Comparison of ENCODE assay signal across 8 mouse cellular contexts in genomic region chr16:30063984-30064453, GRCm38 (mm10). TPM values are rescaled to one million over a fixed set of nuclear protein-coding genes. Genes with fewer than 3 reads are reported as not detected.
DNase-seq lines count a peak whose midpoint lies in the region; ATAC-seq and TF ChIP-seq lines count a peak whose summit lies in the region.

Gene Hes1 (plus strand): TSS chr16:30064384.

- peak within 1 kb of the TSS; percentile 95 for H3K27ac ChIP-seq in ES-E14 (ENCODE audit: insufficient read depth, low read depth, low read length, poor library complexity, severe bottlenecking)
- H3K27ac ChIP-seq in layer of hippocampus, adult 2 months = peak within 1 kb of the TSS; percentile 95
- H3K27ac ChIP-seq in lung, embryonic 14.5 days (ENCODE audit: low read depth) = peak within 1 kb of the TSS; percentile 99

- H3K4me1 ChIP-seq in ES-E14 (ENCODE audit: control insufficient read depth in 2 of 2, insufficient read depth in 2 of 2, low read length in 2 of 2, poor library complexity in 1 of 2) = peaks cover 20 to 29% of the 10 kb centered on the region in 2 experiments
- H3K4me1 ChIP-seq in lung, embryonic 14.5 days (ENCODE audit: insufficient read depth) = peaks cover 45% of the 10 kb centered on the region

- under 1% methylated on average over 52 of the region's 57 CpGs for WGBS in lung, embryonic 14.5 days

- TF ChIP-seq CTCF in layer of hippocampus, adult 2 months (conservative IDR thresholded peaks at IDR 0.05) = no peak; the same call in 1 of the 2 replicates
- TF ChIP-seq CTCF in lung, embryonic 14.5 days (IDR thresholded peaks at IDR 0.05; ENCODE audit: low read depth) = no peak

- no peaks in the 10 kb centered on the region for H3K27me3 ChIP-seq in lung, embryonic 14.5 days (ENCODE audit: insufficient read depth, low read length)

- no peaks in the 10 kb centered on the region for H3K9me3 ChIP-seq in ES-E14 (ENCODE audit: control insufficient read depth, insufficient read depth, low read depth, low read length)
- H3K9me3 ChIP-seq in lung, embryonic 14.5 days (ENCODE audit: low read depth, low read length) = no peaks in the 10 kb centered on the region

- in situ Hi-C loops in ES-E14 (cut with MboI; ENCODE audit: low sequenced_read_pairs in 2 of 2, unreplicated experiment in 2 of 2) = loop anchor here in 1 of 2 experiments (10.0 kb wide), 1 partner anchor 141 kb away; no protein-coding TSS in a partner anchor

- H3K36me3 ChIP-seq in ES-E14 (ENCODE audit: control insufficient read depth, insufficient read depth, low read length, poor library complexity, severe bottlenecking) = peaks cover 5% of the 10 kb centered on the region
- H3K36me3 ChIP-seq in lung, embryonic 14.5 days (ENCODE audit: insufficient read depth) = peaks cover 11% of the 10 kb centered on the region

- DNase-seq in ES-E14 (ENCODE audit: low read depth, low spot score) = no peak
- DNase-seq in cerebellum, adult 18-20 months = peak; percentile 56 to 67
- peak; percentile 94 for DNase-seq in forelimb bud, embryonic 11.5 days (ENCODE audit: low read depth, low spot score)
- DNase-seq in heart, postnatal 36 days = peak; percentile 87 to 92
- peak; percentile 64 to 80 for DNase-seq in layer of hippocampus, adult 2 months (ENCODE audit: low spot score in 2 of 2)
- peak; percentile 97 for DNase-seq in lung, embryonic 14.5 days
- DNase-seq in ovary, postnatal 14 days (ENCODE audit: low spot score) = peak; percentile 84
- peak; percentile 80 for DNase-seq in thymus, postnatal 14 days

- intact Hi-C loops in heart, postnatal 36 days (cut with DNase I) = loop anchor here (1.0 to 2.0 kb wide), 2 partner anchors 55 to 181 kb away; no protein-coding TSS in a partner anchor

- peak; percentile 85 for ATAC-seq in lung, embryonic 14.5 days (ENCODE audit: insufficient read depth)

- H3K4me3 ChIP-seq in ES-E14 (ENCODE audit: insufficient read depth in 1 of 2, low read depth in 1 of 2, low read length in 2 of 2, poor library complexity in 1 of 2, severe bottlenecking in 1 of 2) = peak within 1 kb of the TSS; percentile 76 to 80
- H3K4me3 ChIP-seq in layer of hippocampus, adult 2 months = peak within 1 kb of the TSS; percentile 74
- peak within 1 kb of the TSS; percentile 84 for H3K4me3 ChIP-seq in lung, embryonic 14.5 days (ENCODE audit: low read depth, low read length)

- peak within 1 kb of the TSS; percentile 97 for H3K9ac ChIP-seq in ES-E14 (ENCODE audit: insufficient read depth, low read depth, low read length, poor library complexity, severe bottlenecking)
- peak within 1 kb of the TSS; percentile 89 for H3K9ac ChIP-seq in lung, embryonic 14.5 days

- peak within 1 kb of the TSS; percentile 92 for H3K4me2 ChIP-seq in lung, embryonic 14.5 days

TF ChIP-seq in ES-E14, 5 proteins besides CTCF, POLR2A, EP300 and RAD21:
- TF ChIP-seq MAFK (IDR thresholded peaks at IDR 0.05; ENCODE audit: insufficient read depth, low read depth, low read length) = peak; percentile 23; the same call in 1 of the 2 replicates
- TF ChIP-seq ZNF384 (IDR thresholded peaks at IDR 0.05; ENCODE audit: low read depth, low read length) = no peak

RNA-seq across cellular contexts. Expression of gene Hes1, which starts in this region (rescaled TPM):
- total RNA-seq in ES-E14 (2012; rRNA removed) = 17.5 and 19.3 TPM in 2 replicates
- total RNA-seq in heart, postnatal 36 days (2021) = 10 to 100 TPM; 20.6 to 27.4 TPM
- total RNA-seq in layer of hippocampus, adult 2 months (2021) = 10 to 100 TPM; 23.3 to 32.7 TPM
- polyA plus RNA-seq in lung, embryonic 14.5 days (2014; fragmentation: Nextera tagmentation; extraction: Ambion mirVana) = 52.9 and 54.0 TPM in 2 replicates
